Mouse (Mus musculus) testis, adult 2 months (tissue): ENCODE measurements around the gene Slc8a3.

Experiments
- CTCF ChIP-seq: fragments of 200-500 bp; IDR thresholded peaks from 2 replicates; pipeline ENCODE4 v1.5.1; 2012; ENCODE audit warnings: low read depth, mild to moderate bottlenecking, inconsistent platforms, low read length, moderate library complexity; ENCODE audit not compliant: control insufficient read depth, insufficient read depth, insufficient replicate concordance
- POLR2A ChIP-seq: fragments of 200-500 bp; IDR thresholded peaks from 2 replicates; pipeline ENCODE4 v1.6.1; 2012; ENCODE audit warnings: low read depth, mild to moderate bottlenecking, inconsistent platforms, low read length, moderate library complexity; ENCODE audit not compliant: control insufficient read depth

- no peak for TF ChIP-seq POLR2A
- TF ChIP-seq CTCF, result peak; percentile 81; the same call in 1 of the 2 replicates
Observed at GRCm38 (mm10) chr12:81199280-81199955, 133.6 kb downstream of the Slc8a3 start.
